Mouse (Mus musculus) c-Kit-positive CD71-negative TER-119-negative erythroid progenitor cells, embryonic 14.5 days (primary cell): ENCODE data around the gene Inpp4b.
"Not testable (repeated sequence)": the region's sequence is repeated elsewhere in the genome, so short reads cannot be mapped to it uniquely, and the experiment has no call there.

Experiments used
- DNase-seq: peaks from one replicate; pipeline ENCODE4 v3.0.0-alpha.2; 2013; ENCODE audit warnings: low read depth

Gene Inpp4b

GRCm38 (mm10) chr8:81777704-81778103 lies 435.3 kb downstream of the Inpp4b start:
- no peak for DNase-seq

DNA sequence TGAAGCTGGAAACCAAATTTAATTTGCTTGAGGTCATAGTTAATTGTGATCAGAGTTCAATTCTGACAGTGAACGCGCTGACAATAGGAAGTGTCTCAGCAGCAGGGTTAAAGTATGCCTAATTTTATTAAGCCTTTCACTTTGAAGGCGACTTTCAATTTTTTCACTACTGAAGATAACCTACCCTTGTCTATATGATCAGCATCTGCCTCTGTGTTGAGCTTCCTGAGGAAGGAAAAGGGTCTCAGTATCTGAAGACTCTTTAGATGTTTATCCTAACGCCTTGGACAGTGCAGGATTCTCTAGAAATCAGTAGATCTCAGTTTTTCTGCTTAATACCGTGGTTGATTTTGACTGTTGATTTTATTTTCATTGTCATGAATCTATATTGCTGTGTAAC lies 437.1 kb downstream of the Inpp4b start:
- no peak for DNase-seq

DNA sequence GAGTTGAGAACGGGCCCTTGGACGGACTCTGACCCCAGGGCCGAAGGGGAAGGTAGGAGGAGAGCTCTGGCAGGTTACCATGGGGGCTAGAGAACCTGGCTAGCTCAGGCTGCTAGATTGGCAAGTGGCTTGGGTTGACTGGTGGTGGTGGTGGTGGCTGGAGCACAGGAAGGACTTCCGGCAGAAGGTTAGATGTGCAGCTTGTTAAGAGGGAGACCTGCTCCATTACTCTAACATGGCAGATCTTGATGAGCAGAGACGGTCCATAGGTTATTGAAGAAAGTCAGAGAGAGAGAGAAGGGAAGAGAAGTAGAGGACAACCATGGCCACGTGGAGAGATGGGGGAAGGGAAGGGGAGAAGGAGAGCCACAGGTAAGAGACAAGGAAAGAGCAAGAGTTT lies 437.8 kb downstream of the Inpp4b start:
- no peak for DNase-seq

- DNase-seq, result no peak
Measured at GRCm38 (mm10) chr8:81780921-81781675, 438.7 kb downstream of the Inpp4b start.

DNA sequence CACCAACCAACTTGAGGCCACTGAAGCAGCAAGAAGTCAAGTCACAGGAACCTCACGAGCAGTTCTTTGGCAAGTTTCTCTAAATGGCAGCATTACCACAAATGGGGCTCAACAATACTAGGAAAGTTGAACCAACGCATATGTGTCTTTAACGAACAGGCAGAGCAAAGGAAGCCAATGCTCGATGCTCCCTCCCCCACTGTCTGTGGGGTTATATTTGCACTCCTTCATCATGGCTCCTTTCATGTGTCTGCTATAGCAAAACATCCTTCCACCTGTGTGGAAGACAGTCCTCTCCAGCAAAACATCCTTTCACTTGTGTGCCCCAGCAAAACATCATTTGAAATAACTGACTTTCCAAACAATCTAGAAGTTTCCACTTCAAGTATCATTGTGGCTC lies 440.4 kb downstream of the Inpp4b start:
- no peak for DNase-seq

GRCm38 (mm10) chr8:81784775-81785174 lies 442.4 kb downstream of the Inpp4b start:
- DNase-seq, result no peak

- DNase-seq, result no peak
Measured at GRCm38 (mm10) chr8:81788498-81788897, 446.1 kb downstream of the Inpp4b start.

GRCm38 (mm10) chr8:81792649-81793048 lies 450.3 kb downstream of the Inpp4b start:
- DNase-seq, result no peak

DNA sequence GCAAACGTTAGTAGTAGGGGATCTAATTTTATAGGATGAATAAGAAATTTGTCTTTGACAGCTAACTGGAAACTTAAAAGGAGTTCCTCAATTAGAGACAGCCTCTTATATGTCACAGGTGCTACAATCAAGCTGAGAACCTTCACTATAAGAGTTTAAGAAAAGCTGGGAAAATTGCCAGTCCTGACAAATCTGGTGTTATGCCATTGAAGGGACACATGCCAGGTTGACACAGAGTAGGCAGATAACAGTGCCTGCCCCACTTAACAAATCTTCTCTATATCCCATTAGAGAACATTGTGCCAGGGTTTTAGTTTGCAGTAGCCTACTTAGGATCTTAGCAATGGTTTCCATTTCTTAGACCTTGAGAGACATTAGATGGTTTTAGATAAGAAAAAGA lies 456.1 kb downstream of the Inpp4b start:
- no peak for DNase-seq

GRCm38 (mm10) chr8:81800792-81801191 lies 458.4 kb downstream of the Inpp4b start:
- no peak for DNase-seq

DNA sequence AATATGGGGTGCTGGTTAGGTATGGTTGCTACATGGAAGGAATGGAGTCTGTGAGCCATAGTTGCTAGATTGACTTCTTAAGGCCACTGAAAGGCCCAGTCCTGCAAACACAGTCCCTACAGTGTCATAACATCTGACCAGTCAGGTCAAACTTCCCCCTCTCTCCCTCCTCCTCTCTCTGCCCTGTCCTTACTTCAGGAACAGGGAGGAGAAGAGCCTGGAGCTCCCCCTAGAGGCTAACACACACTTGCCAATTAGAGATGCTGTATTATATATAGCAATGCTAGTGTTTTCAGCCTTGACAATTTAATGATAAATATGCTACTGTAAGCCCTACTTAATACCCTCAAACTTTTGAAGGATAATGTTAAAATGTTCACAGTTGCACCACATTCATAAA lies 464.4 kb downstream of the Inpp4b start:
- DNase-seq, result peak; percentile 70

DNA sequence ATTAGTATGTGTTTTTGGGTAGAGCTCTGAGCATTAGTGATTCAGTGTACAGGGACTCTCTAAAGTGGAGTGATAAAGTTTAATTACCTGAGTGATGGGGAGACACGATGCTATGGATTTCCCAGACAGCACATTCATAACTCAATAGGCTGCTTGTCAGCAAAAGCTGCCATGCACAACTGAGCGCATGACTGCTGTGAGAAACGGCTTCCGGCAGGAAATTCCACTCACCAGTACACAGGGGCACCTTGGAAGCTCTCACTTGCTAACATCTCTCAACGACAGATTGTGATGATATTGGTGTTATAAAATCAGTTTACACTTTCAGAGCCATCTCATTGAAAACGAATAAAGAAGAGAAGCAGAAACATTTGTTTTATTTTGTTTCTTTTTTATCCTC lies 465.2 kb downstream of the Inpp4b start:
- DNase-seq, result no peak

DNA sequence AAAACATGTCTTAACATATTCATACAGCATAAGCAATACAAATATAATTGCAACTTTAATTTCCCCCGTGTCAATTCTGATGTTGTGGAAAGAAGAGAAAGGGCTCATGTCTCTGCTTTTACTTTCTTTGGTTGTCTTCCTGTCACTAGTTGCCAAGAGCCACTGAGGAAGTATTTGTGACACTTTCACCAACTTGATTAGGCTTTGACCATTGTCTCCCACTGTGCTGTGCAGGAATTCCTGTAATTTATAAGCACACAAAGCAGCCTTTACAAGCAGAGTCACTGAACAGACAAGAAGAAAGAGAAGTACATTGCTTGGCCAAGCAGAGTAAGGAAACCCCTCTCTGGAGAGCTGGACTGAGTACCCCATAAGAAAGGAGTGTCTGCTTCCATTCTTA lies 466.1 kb downstream of the Inpp4b start:
- no peak for DNase-seq

DNA sequence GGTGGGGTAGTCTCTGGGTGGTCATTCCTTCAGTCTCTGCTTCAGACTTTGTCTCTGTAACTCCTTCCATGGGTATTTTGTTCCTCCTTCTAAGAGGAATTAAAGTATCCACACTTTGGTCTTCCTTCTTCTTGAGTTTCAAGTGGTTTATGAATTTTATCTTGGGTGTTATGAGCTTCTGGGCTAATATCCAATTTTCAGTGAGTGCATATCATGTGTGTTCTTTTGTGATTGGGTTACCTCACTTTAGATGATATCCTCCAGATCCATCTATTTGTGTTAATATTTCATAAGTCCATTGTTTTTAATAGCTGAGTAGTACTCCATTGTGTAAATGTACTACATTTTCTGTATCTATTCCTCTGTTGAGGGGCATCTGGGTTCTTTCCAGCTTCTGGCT lies 467.1 kb downstream of the Inpp4b start:
- not testable (repeated sequence) for DNase-seq

DNA sequence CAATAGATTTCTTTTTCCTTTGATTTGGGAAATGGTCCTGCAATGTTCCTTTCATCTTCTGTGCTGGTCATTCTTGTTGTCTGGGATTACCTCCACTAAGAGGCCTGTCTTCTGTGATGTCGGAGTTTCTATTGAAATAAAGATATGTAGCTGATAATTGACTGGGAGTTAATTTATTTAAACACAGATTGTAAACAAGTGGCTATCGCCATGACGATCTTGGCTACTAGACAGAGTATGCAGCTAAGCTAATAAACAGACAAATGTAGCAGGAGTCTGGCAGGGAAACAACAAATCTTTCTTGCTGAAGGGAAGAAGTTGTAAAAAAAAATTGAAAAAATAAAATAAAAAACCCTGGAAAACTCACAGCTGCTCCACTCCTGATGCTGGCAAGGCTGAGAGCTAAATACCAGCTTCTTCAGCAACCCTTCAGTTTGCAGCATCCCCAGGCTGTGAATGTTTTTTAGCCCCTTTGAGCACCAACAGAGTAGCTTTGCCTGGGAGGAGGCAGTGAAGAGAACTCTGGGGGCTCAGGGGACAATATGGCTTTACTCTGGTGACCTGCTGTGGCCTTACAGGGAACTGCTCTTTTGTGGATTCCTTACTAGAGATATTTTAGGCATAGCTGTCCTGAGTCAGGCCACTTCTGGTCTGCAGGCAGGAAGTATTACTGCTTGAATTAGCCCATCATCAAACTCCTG lies 469.8 kb downstream of the Inpp4b start:
- DNase-seq, result no peak

DNA sequence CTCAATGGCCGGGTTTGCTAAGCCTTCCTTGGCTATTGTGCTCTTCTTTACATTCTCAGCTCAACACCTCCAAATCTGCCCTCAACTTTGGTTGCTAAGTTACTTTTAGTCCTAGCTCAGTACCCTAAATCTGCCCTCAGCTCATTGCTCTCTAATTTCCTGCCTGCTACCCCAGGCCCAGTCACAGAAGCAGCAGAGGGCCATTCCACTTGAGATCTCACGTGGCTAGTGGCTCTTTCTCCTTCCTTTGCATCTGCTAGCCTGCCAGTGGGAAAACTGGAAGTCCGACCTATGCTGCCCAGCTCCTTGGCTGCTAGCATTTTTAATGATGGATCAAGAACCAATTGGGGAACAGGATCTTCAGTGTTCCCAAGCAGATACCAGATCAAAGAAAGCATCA lies 472.4 kb downstream of the Inpp4b start:
- no peak for DNase-seq

GRCm38 (mm10) chr8:81815551-81815950 lies 473.2 kb downstream of the Inpp4b start:
- no peak for DNase-seq

- no peak for DNase-seq
Measured at GRCm38 (mm10) chr8:81823121-81823520, 480.8 kb downstream of the Inpp4b start.

- DNase-seq, result no peak
Measured at GRCm38 (mm10) chr8:81824975-81825374, 482.6 kb downstream of the Inpp4b start.

DNA sequence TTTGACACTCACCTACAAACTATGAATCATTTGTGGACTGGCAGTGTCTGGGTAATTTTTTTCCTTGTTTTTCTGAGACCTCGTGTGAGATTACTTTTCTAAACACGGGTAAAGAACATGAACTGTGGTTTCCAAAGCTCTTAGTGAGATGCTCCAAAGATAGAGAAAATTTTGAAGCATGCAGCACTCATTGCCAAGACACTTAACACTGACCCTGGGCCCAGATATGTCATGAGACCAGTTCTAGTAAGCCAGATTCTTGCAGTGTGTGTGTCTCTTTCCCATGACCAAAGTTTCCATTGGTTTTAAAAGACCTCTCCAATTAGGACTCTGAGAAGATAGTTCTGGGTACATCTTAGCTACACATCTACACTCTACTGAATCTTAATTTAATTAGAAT lies 484.1 kb downstream of the Inpp4b start:
- DNase-seq, result no peak

DNA sequence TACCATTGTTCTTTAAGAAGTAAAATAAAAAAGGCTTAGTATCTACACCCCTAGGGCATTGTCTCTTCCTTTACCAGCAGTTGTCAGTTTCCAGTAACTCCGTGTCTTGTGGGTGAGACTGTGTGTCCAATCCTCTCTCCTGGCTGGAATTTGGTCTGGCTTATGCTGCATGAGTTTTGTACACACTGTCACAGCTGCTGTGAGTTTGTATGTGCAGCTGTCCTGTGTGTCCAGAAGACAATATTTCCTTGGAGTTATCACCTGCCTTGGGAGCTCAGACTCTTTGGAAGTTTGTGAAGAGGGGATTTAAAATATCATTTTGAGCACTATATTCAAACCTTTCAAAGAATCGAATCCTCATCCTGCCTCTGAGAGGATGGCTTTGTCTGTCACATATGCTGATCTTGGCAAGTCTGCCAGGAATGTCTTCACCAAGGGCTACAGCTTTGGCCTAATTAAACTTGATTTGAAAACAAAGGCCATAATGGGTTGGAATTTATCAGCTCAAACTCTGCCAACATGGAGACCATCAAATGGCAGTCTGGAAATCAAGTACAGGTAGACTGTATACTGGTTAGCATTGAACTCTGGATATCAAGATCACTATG lies 485.1 kb downstream of the Inpp4b start:
- DNase-seq, result no peak

DNA sequence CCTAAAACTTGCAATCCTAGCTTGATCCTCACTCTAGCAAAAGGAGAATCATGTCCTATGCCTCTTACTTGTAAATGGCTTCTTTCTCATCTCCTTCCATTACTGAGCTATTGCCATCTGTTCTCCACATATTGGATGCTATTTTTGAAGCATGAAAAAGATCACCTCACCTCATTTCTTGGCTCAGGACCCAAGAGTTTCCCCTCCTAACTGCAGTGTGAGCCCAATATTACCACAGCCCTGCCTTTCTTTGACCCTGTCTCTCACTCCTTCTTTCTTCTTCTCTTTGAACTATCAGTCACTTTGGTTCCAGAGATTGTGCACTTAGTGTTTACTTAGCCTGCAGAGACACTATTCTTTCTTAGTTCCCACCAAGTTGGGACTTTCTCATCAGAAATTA lies 489.1 kb downstream of the Inpp4b start:
- no peak for DNase-seq

GRCm38 (mm10) chr8:81833852-81834251 lies 491.5 kb downstream of the Inpp4b start:
- no peak for DNase-seq
